Mouse (Mus musculus) hindbrain, embryonic 15.5 days (tissue): Measurements from ENCODE around the gene Arhgef7. TPM values are rescaled to one million over a fixed set of nuclear protein-coding genes. Genes with fewer than 3 reads are reported as not detected.

ENCODE experiments used
- ATAC-seq: fragments of 200-750 bp; cut with Nextera tagmentation; 2 replicates; pipeline ENCODE4 v1.8.0; 2017; ENCODE audit warnings: low read depth, moderate number of reproducible peaks, moderate TSS enrichment; ENCODE audit not compliant: low FRiP score
- H3K27ac ChIP-seq: fragments of 300-500 bp; sonication (generic); replicated peaks from 2 replicates; pipeline ENCODE4 v1.5.1; 2015; ENCODE audit warnings: mild to moderate bottlenecking, inconsistent platforms
- H3K27me3 ChIP-seq: fragments of 300-500 bp; sonication (generic); 2 replicates; pipeline ENCODE4 v1.6.1; 2015; ENCODE audit warnings: control low read depth, inconsistent platforms
- H3K36me3 ChIP-seq: fragments of 300-500 bp; sonication (generic); 2 replicates; pipeline ENCODE4 v1.6.1; 2015; ENCODE audit warnings: control low read depth, inconsistent platforms
- H3K4me1 ChIP-seq: fragments of 300-500 bp; sonication (generic); replicated peaks from 2 replicates; pipeline ENCODE4 v1.6.1; 2015; ENCODE audit warnings: control low read depth, inconsistent platforms
- H3K4me2 ChIP-seq: fragments of 300-500 bp; sonication (generic); 2 replicates; pipeline ENCODE4 v1.6.1; 2015; ENCODE audit warnings: moderate library complexity, mild to moderate bottlenecking, inconsistent platforms
- H3K4me3 ChIP-seq: fragments of 300-500 bp; sonication (generic); 2 replicates; pipeline ENCODE4 v1.5.1; 2015; ENCODE audit warnings: mild to moderate bottlenecking, inconsistent platforms
- H3K9ac ChIP-seq: fragments of 300-500 bp; sonication (generic); 2 replicates; pipeline ENCODE4 v1.6.1; 2015; ENCODE audit warnings: inconsistent platforms
- H3K9me3 ChIP-seq: fragments of 300-500 bp; sonication (generic); 2 replicates; pipeline ENCODE4 v1.6.1; 2016; ENCODE audit warnings: control low read depth, inconsistent platforms
- WGBS: fragments of 180-500 bp; shearing (Covaris S2); methylation state at CpG from one replicate; pipeline ENCODE4 v1.1.7; 2015; 5-methylcytosine and 5-hydroxymethylcytosine counted together
- polyA plus RNA-seq: library from polyadenylated mRNA; unstranded; fragments of >200 nt; fragmentation: Nextera tagmentation; extraction: Ambion mirVana; gene quantifications from 2 replicates; pipeline ENCODE4 v1.2.1, GENCODE M21; 2015

Gene Arhgef7
- polyA plus RNA-seq, 1 experiment from 2014 or later: 81.0 TPM

GRCm38 (mm10) chr8:11807361-11807760 is 79.8 kb downstream of the Arhgef7 start:
- Histone ChIP-seq H3K27ac (no peak overlapping the region), H3K36me3 (peaks cover 65% of the 10 kb centered on the region), H3K9ac (no peak overlapping the region), H3K9me3 (no peaks in the 10 kb centered on the region), H3K27me3 (no peaks in the 10 kb centered on the region), H3K4me1 (no peaks in the 10 kb centered on the region; the same call in 1 of the 2 replicates), H3K4me3 (no peak overlapping the region), H3K4me2 (no peak overlapping the region)
- 87% methylated on average over 3 of the region's 3 CpGs for WGBS
- no peak for ATAC-seq

DNA sequence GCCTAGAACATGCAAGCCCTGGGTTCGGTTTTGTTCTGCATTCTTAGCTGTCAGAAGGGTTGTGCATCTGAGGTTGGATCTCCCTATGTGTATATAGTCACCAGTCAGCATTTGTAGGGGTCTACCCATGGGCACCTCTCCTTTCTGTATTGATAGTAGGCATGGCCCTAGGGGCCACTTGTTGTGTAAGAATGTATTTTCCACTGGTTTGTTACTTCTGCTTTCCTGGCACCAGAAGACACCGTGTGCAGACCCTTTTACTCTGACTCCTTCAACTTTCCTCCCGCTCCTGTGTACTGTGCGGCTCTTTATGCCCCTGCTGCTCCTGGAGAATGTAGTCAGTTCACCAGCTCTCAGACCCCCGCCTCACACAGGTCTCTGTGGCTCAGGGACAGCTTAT is 80.5 kb downstream of the Arhgef7 start:
- H3K27ac ChIP-seq: no peak overlapping the region
- H3K4me2 ChIP-seq: no peak overlapping the region
- H3K4me3 ChIP-seq: no peak overlapping the region
- H3K9me3 ChIP-seq: no peaks in the 10 kb centered on the region
- no peaks in the 10 kb centered on the region; the same call in 1 of the 2 replicates for H3K4me1 ChIP-seq
- no peak for ATAC-seq
- H3K9ac ChIP-seq: no peak overlapping the region
- WGBS: 93% methylated on average over 5 of the region's 5 CpGs
- H3K27me3 ChIP-seq: no peaks in the 10 kb centered on the region
- H3K36me3 ChIP-seq: peaks cover 72% of the 10 kb centered on the region

- H3K27me3 ChIP-seq: no peaks in the 10 kb centered on the region
- peaks cover 86% of the 10 kb centered on the region for H3K36me3 ChIP-seq
- no peak overlapping the region for H3K4me2 ChIP-seq
- H3K9ac ChIP-seq: no peak overlapping the region
- no peaks in the 10 kb centered on the region; the same call in 1 of the 2 replicates for H3K4me1 ChIP-seq
- H3K4me3 ChIP-seq: no peak overlapping the region
- ATAC-seq: no peak
- H3K27ac ChIP-seq: no peak overlapping the region
- 94% methylated on average over 5 of the region's 5 CpGs for WGBS
- no peaks in the 10 kb centered on the region for H3K9me3 ChIP-seq
These were observed 82.9 kb downstream of the Arhgef7 start for GRCm38 (mm10) chr8:11810426-11810825.

DNA sequence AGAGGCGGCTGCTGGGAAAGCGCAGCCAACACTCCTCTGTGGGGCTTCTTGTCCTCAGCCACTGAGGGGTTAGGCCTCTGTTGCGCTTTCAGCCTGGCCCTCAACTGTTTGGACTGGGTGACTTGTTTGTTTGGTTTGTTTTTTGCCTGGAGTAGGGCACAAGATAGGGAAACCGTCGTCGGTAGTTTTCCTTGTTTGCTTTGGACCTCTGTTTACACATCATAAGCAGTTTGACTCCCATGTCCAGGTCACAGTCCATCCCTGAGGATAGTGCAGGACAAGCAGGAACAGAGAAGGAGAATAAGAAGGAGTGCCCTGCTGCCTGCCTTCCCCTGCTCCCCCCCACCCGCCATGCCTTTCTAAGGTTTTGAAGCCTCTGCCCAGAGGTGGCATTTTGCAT is 86.3 kb downstream of the Arhgef7 start:
- H3K4me3 ChIP-seq: no peak overlapping the region
- no peaks in the 10 kb centered on the region for H3K9me3 ChIP-seq
- no peaks in the 10 kb centered on the region for H3K27me3 ChIP-seq
- H3K4me1 ChIP-seq: no peaks in the 10 kb centered on the region
- no peak overlapping the region for H3K4me2 ChIP-seq
- ATAC-seq: no peak
- H3K27ac ChIP-seq: no peak overlapping the region
- WGBS: 85% methylated on average over 7 of the region's 7 CpGs
- H3K36me3 ChIP-seq: peaks cover 73% of the 10 kb centered on the region
- no peak overlapping the region for H3K9ac ChIP-seq

- WGBS: 80% methylated on average over 7 of the region's 7 CpGs
These were observed 87.7 kb downstream of the Arhgef7 start for GRCm38 (mm10) chr8:11815206-11815605.

DNA sequence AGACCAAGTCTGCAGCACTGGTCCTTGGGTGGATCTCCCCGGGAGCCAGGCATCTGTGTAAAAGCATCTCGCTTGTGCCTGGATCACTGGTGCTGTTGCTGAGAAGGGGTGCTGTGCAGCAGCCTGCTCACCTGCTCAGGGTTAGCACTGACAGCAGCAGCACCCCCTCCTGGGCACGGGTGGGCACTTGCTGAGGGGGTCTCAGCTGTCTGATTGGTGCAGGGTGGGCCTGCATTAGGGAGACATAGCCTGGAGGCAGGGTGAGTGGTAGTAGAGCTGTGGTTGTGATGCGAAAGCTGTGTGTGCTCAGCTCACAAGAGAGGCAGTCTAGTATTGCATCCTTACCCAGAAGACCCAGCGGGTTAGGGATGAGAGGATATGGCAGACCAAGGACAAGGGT is 92.6 kb downstream of the Arhgef7 start:
- Histone ChIP-seq H3K4me2 (no peak overlapping the region), H3K4me3 (no peak overlapping the region), H3K4me1 (no peaks in the 10 kb centered on the region), H3K27ac (peak overlapping the region; percentile 26; the same call in 1 of the 2 replicates), H3K9ac (no peak overlapping the region), H3K36me3 (peaks cover 66% of the 10 kb centered on the region), H3K27me3 (no peaks in the 10 kb centered on the region), H3K9me3 (no peaks in the 10 kb centered on the region)
- ATAC-seq: 0 out of 2 replicates have a peak, but pooled peaks have one; percentile 7
- 83% methylated on average over 5 of the region's 5 CpGs for WGBS

More at GRCm38 (mm10) chr8:11815206-11815605, 87.7 kb downstream of the Arhgef7 start:
- Histone ChIP-seq H3K27me3 (no peaks in the 10 kb centered on the region), H3K27ac (no peak overlapping the region), H3K4me3 (no peak overlapping the region), H3K9me3 (no peaks in the 10 kb centered on the region), H3K9ac (no peak overlapping the region), H3K4me2 (no peak overlapping the region), H3K4me1 (no peaks in the 10 kb centered on the region), H3K36me3 (peaks cover 72% of the 10 kb centered on the region)
- no peak for ATAC-seq

- H3K4me2 ChIP-seq: no peak overlapping the region
- ATAC-seq: 0 out of 2 replicates have a peak, but pooled peaks have one; percentile 12
- H3K9ac ChIP-seq: no peak overlapping the region
- no peaks in the 10 kb centered on the region for H3K9me3 ChIP-seq
- peak overlapping the region; percentile 26; the same call in 1 of the 2 replicates for H3K27ac ChIP-seq
- no peaks in the 10 kb centered on the region for H3K27me3 ChIP-seq
- no peaks in the 10 kb centered on the region for H3K4me1 ChIP-seq
- WGBS: 73% methylated on average over 5 of the region's 5 CpGs
- H3K36me3 ChIP-seq: peaks cover 64% of the 10 kb centered on the region
- no peak overlapping the region for H3K4me3 ChIP-seq
These were observed 93.0 kb downstream of the Arhgef7 start for GRCm38 (mm10) chr8:11820568-11820967.

GRCm38 (mm10) chr8:11821451-11822206 is 94.1 kb downstream of the Arhgef7 start:
- Histone ChIP-seq H3K36me3 (peaks cover 63% of the 10 kb centered on the region), H3K9ac (no peak overlapping the region), H3K27ac (no peak overlapping the region), H3K4me1 (no peaks in the 10 kb centered on the region), H3K9me3 (no peaks in the 10 kb centered on the region), H3K27me3 (no peaks in the 10 kb centered on the region), H3K4me3 (no peak overlapping the region), H3K4me2 (no peak overlapping the region)
- no peak for ATAC-seq
- WGBS: 95% methylated on average over 14 of the region's 14 CpGs

DNA sequence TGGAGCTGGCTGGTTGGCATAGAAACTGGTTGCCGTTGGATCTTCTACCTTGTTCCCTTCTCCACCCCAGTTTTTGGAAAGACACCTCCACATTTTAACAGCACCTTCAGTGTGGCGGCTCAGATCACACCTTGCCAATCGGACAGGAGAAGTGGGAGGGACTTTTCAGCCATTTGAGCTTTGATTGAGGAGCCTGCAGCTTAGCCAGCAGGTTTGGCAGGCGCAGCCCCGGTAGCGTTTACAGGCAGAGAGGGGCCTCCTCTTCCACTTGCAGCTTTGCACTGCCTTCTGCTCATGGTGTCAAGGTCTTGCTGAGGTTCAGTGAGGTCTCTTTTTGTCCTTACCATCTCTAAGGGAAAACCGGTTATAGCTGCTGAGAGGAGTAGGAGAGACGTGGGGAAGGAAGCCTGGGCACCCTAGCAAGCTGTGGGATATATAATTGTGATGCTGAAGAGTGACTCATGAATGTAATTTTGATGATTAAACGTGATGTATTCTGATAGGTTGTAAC is 95.1 kb downstream of the Arhgef7 start:
- WGBS: 84% methylated on average over 9 of the region's 9 CpGs
- H3K27ac ChIP-seq: no peak overlapping the region; the same call in 1 of the 2 replicates

GRCm38 (mm10) chr8:11825756-11826155 is 98.2 kb downstream of the Arhgef7 start:
- no peak overlapping the region for H3K9ac ChIP-seq
- no peaks in the 10 kb centered on the region for H3K9me3 ChIP-seq
- no peak overlapping the region for H3K4me3 ChIP-seq
- H3K4me1 ChIP-seq: peaks cover 21% of the 10 kb centered on the region
- no peak for ATAC-seq
- no peaks in the 10 kb centered on the region for H3K27me3 ChIP-seq
- peaks cover 37% of the 10 kb centered on the region for H3K36me3 ChIP-seq
- H3K4me2 ChIP-seq: no peak overlapping the region
- 55% methylated on average over 3 of the region's 3 CpGs for WGBS
- H3K27ac ChIP-seq: no peak overlapping the region

More for the DNA sequence above, 95.1 kb downstream of the Arhgef7 start:
- no peaks in the 10 kb centered on the region for H3K9me3 ChIP-seq
- H3K9ac ChIP-seq: no peak overlapping the region
- H3K27me3 ChIP-seq: no peaks in the 10 kb centered on the region
- H3K4me3 ChIP-seq: no peak overlapping the region
- peaks cover 6% of the 10 kb centered on the region; the same call in 1 of the 2 replicates for H3K4me1 ChIP-seq
- no peak for ATAC-seq
- H3K4me2 ChIP-seq: no peak overlapping the region
- peaks cover 64% of the 10 kb centered on the region for H3K36me3 ChIP-seq

- Histone ChIP-seq H3K36me3 (peaks cover 36% of the 10 kb centered on the region), H3K4me3 (no peak overlapping the region), H3K27me3 (no peaks in the 10 kb centered on the region), H3K4me2 (no peak overlapping the region), H3K27ac (no peak overlapping the region), H3K4me1 (peaks cover 28% of the 10 kb centered on the region), H3K9ac (no peak overlapping the region), H3K9me3 (no peaks in the 10 kb centered on the region)
- no peak for ATAC-seq
- WGBS: 56% methylated on average over 3 of the region's 3 CpGs
These were observed 99.8 kb downstream of the Arhgef7 start for GRCm38 (mm10) chr8:11827312-11827711.

DNA sequence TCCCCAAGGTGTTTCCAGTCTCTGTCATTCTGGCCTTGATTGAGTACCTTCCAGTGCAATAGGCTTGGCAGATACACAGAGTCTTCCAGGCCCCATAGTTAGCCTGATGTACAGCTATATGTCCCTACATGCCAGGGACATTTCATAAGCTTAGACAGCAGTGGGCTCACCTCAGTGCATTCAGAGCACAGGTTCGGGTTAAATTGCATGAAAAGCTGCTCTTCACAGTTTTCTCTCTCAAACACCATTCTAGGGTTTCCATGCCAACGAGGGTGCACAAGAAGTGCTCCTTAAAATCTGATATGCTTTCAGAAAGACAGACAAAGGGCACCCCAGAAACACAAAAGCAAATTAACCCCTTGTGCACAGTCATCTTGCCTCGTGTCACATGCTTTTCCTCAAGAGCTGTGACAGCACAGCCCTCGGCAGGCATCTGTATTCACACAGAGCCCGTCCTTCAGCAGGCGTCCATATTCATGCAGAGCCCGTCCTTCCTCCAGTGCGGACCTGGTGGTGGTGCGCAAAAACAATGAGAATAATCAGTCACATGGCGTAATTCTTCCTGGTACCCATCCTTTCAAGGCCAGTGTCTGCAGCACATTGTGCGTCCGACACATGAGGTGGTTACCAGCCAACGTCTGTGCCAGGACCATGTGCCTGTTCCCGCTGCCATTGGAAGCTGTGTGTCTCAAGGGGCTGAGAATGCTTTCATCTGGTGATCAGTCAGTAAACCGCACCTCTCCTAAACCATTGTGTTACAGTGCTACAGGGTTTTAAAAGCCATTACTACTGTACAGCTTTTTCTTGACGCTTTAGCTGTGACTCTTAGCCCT is 102.9 kb downstream of the Arhgef7 start:
- no peak overlapping the region for H3K4me3 ChIP-seq

More for the DNA sequence above, 102.9 kb downstream of the Arhgef7 start:
- Histone ChIP-seq H3K4me2 (no peak overlapping the region), H3K27ac (peak overlapping the region; percentile 75), H3K27me3 (no peaks in the 10 kb centered on the region), H3K36me3 (peaks cover 35% of the 10 kb centered on the region), H3K9ac (no peak overlapping the region), H3K9me3 (no peaks in the 10 kb centered on the region), H3K4me1 (peaks cover 28% of the 10 kb centered on the region)
- WGBS: 33% methylated on average over 16 of the region's 16 CpGs
- peak; percentile 43; the same call in 1 of the 2 replicates for ATAC-seq
